17 mouse cellular contexts compared by ENCODE assay signal in genomic region chr8:124027831-124028230, GRCm38 (mm10). TPM values are rescaled to one million over a fixed set of nuclear protein-coding genes. Genes with fewer than 3 reads are reported as not detected.
DNase-seq lines count a peak whose midpoint lies in the region.
"Had no signal": no experiment of that assay in that cellular context is flagged by ENCODE, and none has a peak within 500 bp of the region (broad histone marks: within the 10 kb centered on the region; RNA-seq: fewer than 3 reads in every experiment).

No protein-coding gene starts in this region.

- DNase-seq in gastrocnemius, postnatal 14 days: peak; percentile 14
- DNase-seq in gastrocnemius, postnatal 4 days (ENCODE audit: low spot score in 2 of 2): no peak
- DNase-seq in cerebellum, adult 11-12 months: peak; percentile 77
- peak; percentile 79 for DNase-seq in cerebellum, adult 9-10 months
- peak; percentile 44 to 66 for DNase-seq in cerebellum, postnatal 36 days
- no peak for DNase-seq in urinary bladder, postnatal 25 days (ENCODE audit: low spot score)
- no peak for DNase-seq in spleen, postnatal 36 days (ENCODE audit: low spot score in 2 of 2)
- DNase-seq: adrenal gland, postnatal 14 days; heart, postnatal 10 days; kidney, adult 2 months; kidney, postnatal 4 days; layer of hippocampus, postnatal 36 days; left cerebral cortex, postnatal 4 days; liver, postnatal 0 days; lung, postnatal 36 days; thymus, adult 18-20 months; thymus, postnatal 25 days had no signal

- intact Hi-C loops in gastrocnemius, postnatal 14 days (cut with DNase I; ENCODE audit: low total_unique reads): no loop called here

RNA-seq across cellular contexts. Expression of gene Urb2, which starts 6.5 kb away (rescaled TPM):
- total RNA-seq in gastrocnemius, postnatal 14 days (2021): 1 to 10 TPM; 6.0 to 8.7 TPM
- 10 to 100 TPM in 1 of 2 experiments, 1 to 10 TPM in 1; 9.8 to 10.5 TPM for total RNA-seq in gastrocnemius, postnatal 4 days (2021)

RNA-seq across cellular contexts. Expression of gene Taf5l, which starts 6.6 kb away (rescaled TPM):
- 10 to 100 TPM; 11.3 to 12.6 TPM for total RNA-seq in gastrocnemius, postnatal 14 days (2021)
- total RNA-seq in gastrocnemius, postnatal 4 days (2021): 10 to 100 TPM; 17.5 to 21.9 TPM

RNA-seq across cellular contexts. Expression of gene Abcb10, which starts 44.9 kb away (rescaled TPM):
- 10 to 100 TPM; 12.1 to 13.0 TPM for total RNA-seq in gastrocnemius, postnatal 14 days (2021)
- total RNA-seq in gastrocnemius, postnatal 4 days (2021): 10 to 100 TPM; 14.0 to 15.5 TPM

Comparison
In these comparisons a context has a peak if more than half of its experiments do, and no peak if none do; other contexts are left out.
1. DNase-seq: peak in gastrocnemius, postnatal 14 days (single experiment), cerebellum, adult 11-12 months (single experiment), cerebellum, adult 9-10 months (single experiment) and cerebellum, postnatal 36 days (2 of 2); none in gastrocnemius, postnatal 4 days (0 of 2), urinary bladder, postnatal 25 days (single experiment) and spleen, postnatal 36 days (0 of 2).